Mouse (Mus musculus) thymus, adult 2 months (tissue): ENCODE measurements around the gene Efcab6.

ENCODE experiments used
- CTCF ChIP-seq: fragments of 200-500 bp; IDR thresholded peaks from 2 replicates; pipeline ENCODE4 v1.5.1; 2012; ENCODE audit warnings: mild to moderate bottlenecking, control low read depth, low read length, moderate library complexity, borderline replicate concordance; ENCODE audit not compliant: control insufficient read depth, poor library complexity, insufficient read depth; ENCODE audit errors: extremely low read depth
- POLR2A ChIP-seq: fragments of 200-500 bp; IDR thresholded peaks from 2 replicates; pipeline ENCODE4 v1.6.1; 2012; ENCODE audit warnings: mild to moderate bottlenecking, low read length, control low read depth, moderate library complexity; ENCODE audit not compliant: control insufficient read depth, poor library complexity, insufficient read depth; ENCODE audit errors: extremely low read depth

DNA sequence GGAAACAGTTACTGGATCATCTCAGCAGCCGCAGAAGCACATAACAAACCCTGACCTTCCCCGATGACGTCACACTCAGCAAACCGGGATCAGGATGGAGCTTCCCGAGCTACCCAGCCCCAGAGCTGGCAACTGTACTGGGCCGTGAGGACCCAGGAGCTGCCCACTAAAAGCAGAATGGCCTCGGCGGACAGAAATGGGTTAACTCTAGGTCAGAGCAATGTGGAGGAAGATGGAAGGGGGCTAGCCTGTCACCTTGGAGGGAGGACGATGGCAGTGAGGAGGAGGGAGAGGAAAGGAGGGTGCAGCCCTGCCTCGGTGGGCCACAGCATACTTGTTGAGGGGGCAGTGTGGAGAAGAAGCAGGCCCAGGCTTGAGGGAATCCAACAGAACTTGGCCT lies 149.8 kb downstream of the Efcab6 start:
- TF ChIP-seq POLR2A (no peak), CTCF (no peak)
